Mouse (Mus musculus) E14TG2a.4 (cell line): ENCODE measurements around the gene Lbhd2.

Experiments
- CTCF ChIP-seq: conservative IDR thresholded peaks from 2 replicates; pipeline ENCODE4 v1.5.1; 2014; ENCODE audit warnings: low read length
- NANOG ChIP-seq: IDR thresholded peaks from 2 replicates; pipeline ENCODE4 v1.6.1; 2014; ENCODE audit warnings: borderline replicate concordance, low read length, mixed read lengths
- POU5F1 ChIP-seq: IDR thresholded peaks from 2 replicates; pipeline ENCODE4 v1.6.1; 2014; ENCODE audit warnings: low read length, borderline replicate concordance

DNA sequence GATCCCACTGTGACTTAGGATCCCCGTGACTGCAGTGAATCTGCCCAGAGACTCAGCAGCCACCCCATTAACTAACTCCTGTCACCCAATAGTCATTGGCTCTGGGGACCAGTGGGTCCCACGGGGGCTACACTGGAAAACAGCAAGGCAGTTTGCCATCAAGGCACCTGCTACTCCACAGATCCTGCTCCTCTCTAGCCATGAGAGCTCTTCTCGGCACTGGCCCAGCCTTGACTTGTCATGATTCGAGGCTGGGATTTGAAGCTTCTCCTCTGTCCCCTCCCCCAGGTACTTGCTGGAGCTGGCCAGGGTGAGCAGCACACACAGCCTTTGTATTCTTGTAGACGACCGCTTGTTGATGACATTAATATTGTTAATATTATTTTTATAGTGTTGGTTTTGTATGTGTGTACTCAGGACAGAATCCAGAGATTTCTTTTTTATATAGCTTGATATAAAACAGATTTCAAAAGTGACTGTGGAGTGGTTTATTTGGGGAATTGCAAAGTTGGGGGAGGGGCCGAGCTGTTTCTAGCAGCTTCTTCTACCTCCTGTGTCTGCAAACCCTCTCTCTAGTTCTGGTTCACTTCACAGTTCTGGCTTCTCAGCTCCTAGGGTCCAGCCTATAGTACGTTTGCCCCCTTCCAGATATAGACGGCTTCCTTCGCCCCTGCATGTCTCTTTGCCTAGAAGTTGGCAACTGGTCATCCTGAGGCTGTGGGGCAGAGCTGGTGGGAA lies 48.1 kb downstream of the Lbhd2 start:
- no peak for TF ChIP-seq CTCF
- no peak for TF ChIP-seq POU5F1
- no peak for TF ChIP-seq NANOG
